In genomic region chr4:133872812-133873300, GRCm38 (mm10) we compare ENCODE assay signal across 8 mouse cellular contexts. TPM values are rescaled to one million over a fixed set of nuclear protein-coding genes. Genes with fewer than 3 reads are reported as not detected.
DNase-seq lines count a peak whose midpoint lies in the region; ATAC-seq lines count a peak whose summit lies in the region.

No protein-coding gene starts in this region.

- ATAC-seq in common myeloid progenitor, adult 5-6 weeks (replicated peaks; ENCODE audit: low read depth, poor library complexity, severe bottlenecking), result peak; percentile 76
- peak; percentile 96 for ATAC-seq in inflammation-experienced regulatory T-cells, adult 6 months
- ATAC-seq in megakaryocyte progenitor cell, adult 5-6 weeks (replicated peaks; ENCODE audit: poor library complexity), result peak; percentile 75

- peak; percentile 35 for DNase-seq in right cerebral cortex, postnatal 14 days
- no peak for DNase-seq in right cerebral cortex, postnatal 4 days
- no peak for DNase-seq in frontal cortex, adult 2 months (ENCODE audit: extremely low spot score in 1 of 2, low spot score in 1 of 2)
- no peak for DNase-seq in Muller cell, postnatal 12 days (ENCODE audit: inconsistent ontology term)
- DNase-seq in yolk sac, embryonic 10.5 days (ENCODE audit: low spot score), result no peak

RNA-seq across cellular contexts. Expression of gene Rps6ka1, which starts 14.7 kb away (rescaled TPM):
- 62.2 and 80.0 TPM in 2 replicates for total RNA-seq in common myeloid progenitor, adult 5-6 weeks (2017)
- polyA plus RNA-seq in inflammation-experienced regulatory T-cells, adult 6 months (2017; shearing (Covaris generic)), result 100 to 1,000 TPM in 1 of 3 experiments, 10 to 100 TPM in 2; 88.8 to 145 (median 91.9) TPM
- 96.7 and 112 TPM in 2 replicates for total RNA-seq in megakaryocyte progenitor cell, adult 5-6 weeks (2015)
- total RNA-seq in megakaryocyte progenitor cell, adult 5-6 weeks (2017), result 126 and 160 TPM in 2 replicates
- 10.8 and 12.8 TPM in 2 replicates for polyA plus RNA-seq in frontal cortex, adult 2 months (2012; rRNA removed)
